Mouse (Mus musculus) myocyte (in vitro differentiated cells): ENCODE data around the gene Gm37240.

Experiments used
- CEBPB ChIP-seq: IDR thresholded peaks from 2 replicates; pipeline ENCODE4 v1.6.1; 2011; ENCODE audit warnings: mild to moderate bottlenecking, moderate library complexity; ENCODE audit not compliant: poor library complexity, insufficient read depth, severe bottlenecking
- MYOD1 ChIP-seq, 3 experiments: IDR thresholded peaks; one replicate each; pipeline ENCODE4 v1.6.1; 2011; ENCODE audit warnings: control low read depth in 2 of 3, low read depth in 2 of 3, mild to moderate bottlenecking in 2 of 3, moderate library complexity in 1 of 3; ENCODE audit not compliant: insufficient read length in 2 of 3, control insufficient read depth in 1 of 3
- MYOG ChIP-seq, 3 experiments: IDR thresholded peaks; one replicate each; pipeline ENCODE4 v1.6.1; 2011; ENCODE audit warnings: control low read depth in 2 of 3, low read depth in 2 of 3, mild to moderate bottlenecking in 2 of 3; ENCODE audit not compliant: insufficient read length in 2 of 3, control insufficient read depth in 1 of 3, insufficient read depth in 1 of 3
- POLR2A ChIP-seq: IDR thresholded peaks from one replicate; pipeline ENCODE4 v1.6.1; 2011; ENCODE audit warnings: low read depth, mild to moderate bottlenecking, control low read depth, moderate library complexity; ENCODE audit not compliant: insufficient read length
- TCF3 ChIP-seq: IDR thresholded peaks from one replicate; pipeline ENCODE4 v1.6.1; 2011; ENCODE audit warnings: low read depth, control low read depth; ENCODE audit not compliant: insufficient read length

DNA sequence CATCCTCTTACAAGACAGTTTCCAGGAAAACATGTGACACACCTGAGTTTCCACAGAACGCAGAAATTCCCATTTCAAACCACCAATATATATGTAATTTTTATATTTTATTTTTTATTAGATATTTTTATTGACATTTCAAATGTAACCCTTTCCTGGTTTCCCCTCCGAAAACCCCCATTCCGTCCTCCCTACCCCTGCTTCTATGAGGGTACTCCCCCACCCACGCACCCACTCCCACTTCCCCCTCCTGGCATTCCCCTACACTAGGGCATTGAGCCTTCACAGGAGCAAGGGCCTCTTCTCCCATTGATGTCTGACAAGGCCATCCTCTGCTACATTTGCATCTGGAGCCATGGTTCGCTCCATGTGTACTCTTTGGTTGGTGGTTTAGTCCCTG lies 7.7 kb upstream of the Gm37240 start:
- no peak for TF ChIP-seq MYOD1 (IDR thresholded peaks at IDR 0.05; ENCODE audit: control insufficient read depth in 1 of 3, insufficient read length in 2 of 3, low read depth in 2 of 3)
- no peak for TF ChIP-seq MYOG (IDR thresholded peaks at IDR 0.05; ENCODE audit: control insufficient read depth in 1 of 3, insufficient read depth in 1 of 3, insufficient read length in 2 of 3, low read depth in 2 of 3)
- no peak for TF ChIP-seq TCF3
- TF ChIP-seq POLR2A = no peak
- no peak for TF ChIP-seq CEBPB
